Mouse (Mus musculus) kidney, postnatal 0 days (tissue): Measurements from ENCODE around the gene Zfp574. TPM values are rescaled to one million over a fixed set of nuclear protein-coding genes. Genes with fewer than 3 reads are reported as not detected.
"Not testable (repeated sequence)": the region's sequence is repeated elsewhere in the genome, so short reads cannot be mapped to it uniquely, and the experiment has no call there.

Experiments used
- ATAC-seq: fragments of 200-750 bp; cut with Nextera tagmentation; replicated peaks from 2 replicates; pipeline ENCODE4 v1.8.0; 2017; ENCODE audit warnings: low read depth, moderate number of reproducible peaks, moderate TSS enrichment, moderate library complexity; ENCODE audit not compliant: low FRiP score
- DNase-seq: peaks from one replicate; pipeline ENCODE4 v3.0.0-alpha.2; 2016; ENCODE audit warnings: low spot score
- H3K27ac ChIP-seq: fragments of 300-500 bp; sonication (generic); 2 replicates; pipeline ENCODE4 v1.5.1; 2014; ENCODE audit warnings: mild to moderate bottlenecking
- H3K27me3 ChIP-seq: fragments of 300-500 bp; sonication (generic); 2 replicates; pipeline ENCODE4 v1.6.1; 2014; ENCODE audit warnings: low read length, mixed read lengths; ENCODE audit not compliant: insufficient read depth
- H3K36me3 ChIP-seq: fragments of 300-500 bp; sonication (generic); 2 replicates; pipeline ENCODE4 v1.6.1; 2014; ENCODE audit warnings: low read length, mixed read lengths; ENCODE audit not compliant: insufficient read depth
- H3K4me1 ChIP-seq: fragments of 300-500 bp; sonication (generic); replicated peaks from 2 replicates; pipeline ENCODE4 v1.6.1; 2014; ENCODE audit warnings: antibody characterized with exemption, low read length, mixed read lengths; ENCODE audit not compliant: insufficient read depth
- H3K4me2 ChIP-seq: fragments of 300-500 bp; sonication (generic); 2 replicates; pipeline ENCODE4 v1.6.1; 2014; ENCODE audit warnings: mild to moderate bottlenecking, low read length, moderate library complexity, mixed read lengths
- H3K4me3 ChIP-seq: fragments of 300-500 bp; sonication (generic); replicated peaks from 2 replicates; pipeline ENCODE4 v1.5.1; 2014; ENCODE audit warnings: low read depth, low read length
- H3K9ac ChIP-seq: fragments of 300-500 bp; sonication (generic); 2 replicates; pipeline ENCODE4 v1.6.1; 2014; ENCODE audit warnings: low read depth, low read length
- H3K9me3 ChIP-seq: fragments of 300-500 bp; sonication (generic); replicated peaks from 2 replicates; pipeline ENCODE4 v1.6.1; 2016; ENCODE audit warnings: low read length, inconsistent platforms, mixed read lengths
- CTCF ChIP-seq: IDR thresholded peaks from 2 replicates; pipeline ENCODE4 v1.5.1; 2016; ENCODE audit warnings: antibody characterized with exemption, low read depth, mild to moderate bottlenecking, moderate library complexity
- WGBS: fragments of 180-500 bp; shearing (Covaris S2); extraction: QIAGEN DNeasy Blood & Tissue Kit; methylation state at CpG from one replicate; pipeline ENCODE4 v1.1.7; 2014; 5-methylcytosine and 5-hydroxymethylcytosine counted together
- polyA plus RNA-seq: library from polyadenylated mRNA; unstranded; fragments of >200 nt; fragmentation: Nextera tagmentation; extraction: Ambion mirVana; gene quantifications from 2 replicates; pipeline ENCODE4 v1.2.1, GENCODE M21; 2015

Zfp574 gene
- polyA plus RNA-seq, 1 experiment from 2014 or later, result 23.5 TPM

DNA sequence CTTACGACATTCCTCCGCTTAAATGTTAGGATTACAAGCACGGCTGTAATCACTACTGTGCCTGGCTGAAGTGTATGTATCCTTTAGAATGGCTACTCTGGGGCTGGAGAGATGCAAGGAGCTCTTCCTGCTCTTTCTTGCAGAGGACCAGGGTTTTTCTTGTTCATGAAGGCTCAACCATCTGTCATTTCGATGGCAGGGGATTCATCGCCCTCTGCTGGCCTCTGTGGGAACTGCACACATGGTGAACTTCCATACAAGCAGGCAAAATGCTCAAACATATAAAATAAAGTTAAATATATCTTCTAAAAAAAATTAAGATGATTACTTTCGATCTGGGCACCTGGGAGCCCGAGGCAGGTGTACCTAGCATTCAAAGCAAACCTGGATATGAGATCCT is 36.5 kb upstream of the Zfp574 start:
- Histone ChIP-seq H3K27ac (no peak overlapping the region), H3K36me3 (no peaks in the 10 kb centered on the region; the same call in 1 of the 2 replicates), H3K9me3 (no peaks in the 10 kb centered on the region), H3K4me1 (no peaks in the 10 kb centered on the region), H3K9ac (no peak overlapping the region), H3K4me2 (no peak overlapping the region), H3K4me3 (no peak overlapping the region), H3K27me3 (no peaks in the 10 kb centered on the region)
- TF ChIP-seq CTCF, result peak; percentile 87
- ATAC-seq, result no peak
- 57% methylated on average over 7 of the region's 7 CpGs for WGBS
- DNase-seq, result peak; percentile 65

DNA sequence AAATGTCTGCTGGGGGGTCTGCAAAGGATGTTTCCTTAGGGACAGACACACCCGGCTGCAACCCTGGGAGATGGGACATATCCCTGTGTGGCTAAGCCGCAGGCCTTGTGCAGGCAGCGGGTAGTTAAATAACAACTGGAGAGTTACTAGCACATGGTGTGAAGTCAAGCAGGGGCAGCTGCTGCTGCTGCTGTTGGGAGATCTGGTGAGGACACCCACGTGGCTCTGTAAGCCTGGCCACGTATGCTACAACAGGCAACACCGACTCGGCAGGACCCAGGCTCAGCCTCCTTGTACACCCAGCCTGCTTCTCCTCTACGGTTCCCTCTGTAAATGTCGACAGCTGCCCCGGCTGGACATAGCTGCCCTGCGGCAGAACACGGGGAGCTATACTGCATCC is 30.4 kb upstream of the Zfp574 start:
- Histone ChIP-seq H3K27me3 (no peaks in the 10 kb centered on the region), H3K4me1 (no peaks in the 10 kb centered on the region), H3K9me3 (no peaks in the 10 kb centered on the region), H3K4me2 (no peak overlapping the region), H3K27ac (no peak overlapping the region), H3K9ac (no peak overlapping the region), H3K36me3 (peaks cover 26% of the 10 kb centered on the region), H3K4me3 (no peak overlapping the region)
- TF ChIP-seq CTCF, result no peak
- no peak for DNase-seq
- ATAC-seq, result no peak
- WGBS, result 88% methylated on average over 12 of the region's 12 CpGs

DNA sequence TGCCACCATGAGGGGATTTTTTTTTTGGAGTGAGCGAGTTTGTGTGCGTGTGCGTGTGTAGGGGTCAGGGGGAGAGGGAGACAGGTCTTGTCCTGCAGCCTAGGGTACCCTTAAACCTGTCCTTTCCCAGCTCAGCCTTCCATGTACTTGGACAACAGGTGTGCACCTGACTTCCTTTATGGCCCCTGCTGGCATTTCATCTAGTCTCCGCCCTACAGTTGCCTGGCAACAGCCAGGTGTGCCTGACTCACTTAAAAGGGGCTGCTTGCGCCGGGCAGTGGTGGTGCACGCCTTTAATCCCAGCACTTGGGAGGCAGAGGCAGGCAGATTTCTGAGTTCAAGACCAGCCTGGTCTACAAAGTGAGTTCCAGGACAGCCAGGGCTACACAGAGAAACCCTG is 27.8 kb upstream of the Zfp574 start:
- not testable (repeated sequence) for H3K9me3 ChIP-seq, H3K9ac ChIP-seq, ATAC-seq, H3K27ac ChIP-seq, H3K4me2 ChIP-seq, H3K4me3 ChIP-seq, DNase-seq, H3K27me3 ChIP-seq, H3K4me1 ChIP-seq
- peaks cover 35% of the 10 kb centered on the region for H3K36me3 ChIP-seq
- 83% methylated on average over 7 of the region's 7 CpGs for WGBS

DNA sequence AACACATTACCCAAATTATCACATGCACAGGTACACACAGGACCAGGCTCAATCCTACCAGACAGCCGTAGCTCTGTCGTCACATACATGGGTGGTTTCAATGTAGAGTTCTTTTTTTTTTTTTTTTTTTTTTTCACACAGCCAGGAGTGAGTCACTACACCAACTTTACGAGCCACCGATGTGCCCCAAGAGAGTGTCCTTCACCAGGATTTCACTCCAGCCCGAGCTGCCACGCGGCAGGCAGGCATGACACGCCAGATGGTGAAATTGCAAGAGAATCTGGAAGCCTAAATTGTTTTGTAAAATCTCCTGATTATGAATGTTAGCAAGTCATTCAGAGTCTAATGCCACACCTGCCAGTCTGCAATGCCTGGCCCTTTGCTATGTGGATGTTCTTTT is 25.0 kb upstream of the Zfp574 start:
- Histone ChIP-seq H3K27me3 (no peaks in the 10 kb centered on the region), H3K4me3 (no peak overlapping the region), H3K36me3 (peaks cover 35% of the 10 kb centered on the region; the same call in 1 of the 2 replicates), H3K4me1 (no peaks in the 10 kb centered on the region), H3K9ac (no peak overlapping the region), H3K9me3 (no peaks in the 10 kb centered on the region), H3K27ac (no peak overlapping the region), H3K4me2 (no peak overlapping the region)
- DNase-seq (no peak), ATAC-seq (no peak)
- TF ChIP-seq CTCF, result no peak
- WGBS, result 88% methylated on average over 8 of the region's 8 CpGs

DNA sequence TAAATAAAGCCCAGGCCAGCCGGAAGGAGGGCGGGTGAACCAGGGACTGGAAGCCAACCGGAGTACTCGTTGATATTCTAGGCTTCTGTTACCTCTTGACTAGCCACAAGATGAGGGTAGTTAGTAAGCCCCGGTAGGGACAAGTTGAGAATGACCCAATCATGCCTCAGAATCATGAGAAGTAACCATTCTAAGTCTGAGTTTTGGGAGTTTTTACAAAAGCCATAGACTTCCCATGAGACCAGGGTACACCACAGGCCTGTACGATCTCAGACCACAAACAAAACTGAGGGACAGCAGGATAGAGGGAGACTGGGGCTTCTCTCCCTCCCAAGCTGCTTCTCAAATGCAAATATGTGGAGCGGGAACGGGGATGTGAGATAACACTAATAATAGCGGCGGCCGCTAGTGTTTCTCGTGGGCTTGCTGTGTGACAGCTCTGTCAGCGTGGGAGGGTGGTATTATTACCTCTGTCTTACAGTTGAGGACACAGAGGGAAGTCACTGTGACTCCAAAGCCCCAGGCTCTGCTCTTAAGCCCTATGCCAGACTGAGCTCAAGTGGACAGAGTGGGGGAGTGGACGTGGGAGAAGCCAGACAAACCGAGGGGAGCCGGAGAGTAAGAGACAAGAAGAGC is 23.0 kb upstream of the Zfp574 start:
- Histone ChIP-seq H3K36me3 (peaks cover 25% of the 10 kb centered on the region; the same call in 1 of the 2 replicates), H3K9ac (peak overlapping the region; percentile 8; the same call in 1 of the 2 replicates), H3K4me3 (no peak overlapping the region), H3K4me1 (no peaks in the 10 kb centered on the region), H3K9me3 (no peaks in the 10 kb centered on the region), H3K27ac (no peak overlapping the region), H3K4me2 (no peak overlapping the region), H3K27me3 (no peaks in the 10 kb centered on the region)
- WGBS, result 59% methylated on average over 16 of the region's 16 CpGs
- no peak for ATAC-seq
- TF ChIP-seq CTCF, result no peak
- peak; percentile 32 for DNase-seq

DNA sequence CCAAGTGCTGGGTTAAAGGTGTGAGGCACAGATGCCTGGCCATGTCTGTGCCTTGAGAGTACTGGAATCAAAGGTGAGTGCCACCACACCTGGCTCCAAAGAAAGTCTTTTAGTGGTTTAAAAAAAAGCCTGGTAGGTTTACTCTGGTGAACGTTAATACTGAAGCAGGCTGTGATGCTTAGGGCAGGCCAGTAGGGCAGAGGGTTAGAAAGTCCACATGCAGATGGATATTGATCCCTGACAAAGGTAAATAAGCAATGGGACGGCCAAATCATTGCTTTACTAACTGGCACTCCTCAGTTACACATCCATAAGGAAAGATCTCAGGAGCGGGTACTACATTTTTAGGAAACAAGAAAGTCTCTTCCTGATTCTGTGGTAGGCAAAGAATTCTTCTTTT is 19.8 kb upstream of the Zfp574 start:
- DNase-seq (no peak), ATAC-seq (no peak)
- Histone ChIP-seq H3K36me3 (peaks cover 14% of the 10 kb centered on the region; the same call in 1 of the 2 replicates), H3K4me1 (no peaks in the 10 kb centered on the region), H3K27me3 (no peaks in the 10 kb centered on the region), H3K9me3 (no peaks in the 10 kb centered on the region), H3K4me3 (no peak overlapping the region), H3K9ac (no peak overlapping the region), H3K4me2 (no peak overlapping the region), H3K27ac (no peak overlapping the region)
- TF ChIP-seq CTCF, result no peak
- WGBS, result 88% methylated on average over 3 of the region's 3 CpGs

DNA sequence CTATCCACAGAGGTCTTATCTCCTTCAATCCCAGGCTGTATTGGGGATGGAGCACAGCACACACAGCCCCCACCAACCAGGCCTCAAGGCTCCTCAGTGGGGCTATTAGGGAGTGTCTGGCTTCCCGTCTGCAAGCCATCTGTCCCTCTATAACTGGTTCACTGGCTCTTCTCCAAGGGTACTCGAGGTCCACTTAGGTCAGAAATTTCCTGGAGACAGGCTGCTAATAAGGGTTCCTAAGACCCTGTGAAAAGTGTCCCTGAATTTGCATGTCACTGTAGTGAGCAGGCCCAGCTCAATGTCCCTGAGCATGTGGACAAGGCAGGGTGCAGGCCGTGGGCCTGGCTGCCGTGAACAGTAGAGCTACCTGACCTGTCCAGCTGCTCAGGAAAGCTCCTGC is 15.4 kb upstream of the Zfp574 start:
- Histone ChIP-seq H3K27ac (no peak overlapping the region), H3K27me3 (no peaks in the 10 kb centered on the region), H3K9me3 (no peaks in the 10 kb centered on the region), H3K36me3 (peaks cover 30% of the 10 kb centered on the region; the same call in 1 of the 2 replicates), H3K9ac (no peak overlapping the region), H3K4me1 (no peaks in the 10 kb centered on the region), H3K4me2 (no peak overlapping the region), H3K4me3 (no peak overlapping the region)
- TF ChIP-seq CTCF, result no peak
- DNase-seq (no peak), ATAC-seq (no peak)
- WGBS, result 64% methylated on average over 4 of the region's 4 CpGs
